Comparison of ENCODE assay signal across 21 mouse cellular contexts in the genomic region with DNA sequence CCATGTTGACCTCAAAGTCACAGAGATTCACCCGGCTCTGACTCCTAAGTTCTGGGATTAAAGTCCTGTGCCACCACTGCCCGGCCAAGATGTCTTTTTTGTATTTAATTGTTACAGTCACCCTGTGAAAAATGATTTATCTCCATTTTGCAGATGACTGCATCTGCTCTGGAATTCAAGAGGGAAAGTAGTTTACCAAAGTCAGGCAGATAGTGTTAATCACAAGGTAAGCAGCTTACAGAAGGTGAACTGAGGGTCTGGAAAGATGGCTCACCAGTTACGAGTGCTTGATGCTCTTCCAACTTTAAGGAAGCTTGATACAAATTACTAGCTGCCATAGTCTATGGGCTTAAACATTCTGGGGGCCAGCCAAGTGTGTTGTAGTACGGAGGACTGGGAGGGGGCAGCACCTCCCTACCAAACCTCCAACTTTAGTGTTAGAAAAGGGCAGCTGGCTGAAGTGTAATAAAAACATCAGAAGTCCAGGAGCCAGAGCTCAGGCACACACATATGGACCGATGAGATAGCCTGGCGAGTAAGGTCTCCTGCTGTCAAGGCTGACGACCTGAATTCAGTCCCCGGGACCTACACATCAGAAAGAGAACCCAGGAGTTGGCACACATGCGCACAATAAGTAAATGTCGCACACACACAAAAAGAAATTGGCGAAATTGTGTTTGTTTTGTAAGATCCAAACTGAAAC. TPM values are rescaled to one million over a fixed set of nuclear protein-coding genes. Genes with fewer than 3 reads are reported as not detected.
A peak's percentile ranks its signal among the peaks of the same experiment; 100 is the strongest.
DNase-seq lines count a peak whose midpoint lies in the region; ATAC-seq and TF ChIP-seq lines count a peak whose summit lies in the region.
"Had no signal": no experiment of that assay in that cellular context is flagged by ENCODE, and none has a peak within 500 bp of the region (broad histone marks: within the 10 kb centered on the region; RNA-seq: fewer than 3 reads in every experiment).

No protein-coding gene starts in this region.

- 70% methylated on average over 11 of the region's 11 CpGs for WGBS in intestine, postnatal 0 days
- WGBS in intestine, embryonic 16.5 days: 71% methylated on average over 11 of the region's 11 CpGs
- 71% methylated on average over 11 of the region's 11 CpGs for WGBS in lung, embryonic 16.5 days
- WGBS in lung, adult 2 months: 69% methylated on average over 11 of the region's 11 CpGs
- 61% methylated on average over 11 of the region's 11 CpGs for WGBS in liver, embryonic 12.5 days (ENCODE audit: insufficient replicate concordance)

- H3K36me3 ChIP-seq in intestine, postnatal 0 days (ENCODE audit: control insufficient read depth, insufficient read depth): peaks cover 3% of the 10 kb centered on the region; the same call in 1 of the 2 replicates
- peaks cover under 1% of the 10 kb centered on the region; the same call in 1 of the 2 replicates for H3K36me3 ChIP-seq in intestine, embryonic 16.5 days (ENCODE audit: control insufficient read depth, insufficient read depth, low read length)
- H3K36me3 ChIP-seq in lung, embryonic 16.5 days (ENCODE audit: control insufficient read depth, insufficient read depth, low read length): peaks cover 13% of the 10 kb centered on the region
- peaks cover 22% of the 10 kb centered on the region for H3K36me3 ChIP-seq in liver, embryonic 12.5 days

- no peak for TF ChIP-seq POLR2A in lung, adult 2 months (IDR thresholded peaks at IDR 0.05; ENCODE audit: borderline replicate concordance, extremely low read depth, low read depth, low read length)

- no peak overlapping the region for H3K4me3 ChIP-seq in intestine, postnatal 0 days (ENCODE audit: low read depth, low read length)
- no peak overlapping the region for H3K4me3 ChIP-seq in intestine, embryonic 16.5 days (ENCODE audit: low read length)
- no peak overlapping the region for H3K4me3 ChIP-seq in lung, embryonic 16.5 days (ENCODE audit: low read length)
- no peak overlapping the region for H3K4me3 ChIP-seq in lung, adult 2 months (replicated peaks; ENCODE audit: extremely low read depth, low read depth, low read length)
- no peak overlapping the region for H3K4me3 ChIP-seq in liver, embryonic 12.5 days
- H3K4me3 ChIP-seq: embryonic facial prominence, embryonic 15.5 days; left cerebral cortex, adult 2 months; limb, embryonic 12.5 days had no signal

- H3K27ac ChIP-seq in intestine, postnatal 0 days (ENCODE audit: low read depth, low read length): no peak overlapping the region
- no peak overlapping the region for H3K27ac ChIP-seq in intestine, embryonic 16.5 days (ENCODE audit: low read length)
- no peak overlapping the region for H3K27ac ChIP-seq in lung, embryonic 16.5 days (ENCODE audit: low read length)
- H3K27ac ChIP-seq in liver, embryonic 12.5 days: peak overlapping the region; percentile 77
- H3K27ac ChIP-seq: embryonic facial prominence, embryonic 15.5 days; hindbrain, postnatal 0 days; left cerebral cortex, adult 2 months; limb, embryonic 12.5 days had no signal

- ATAC-seq in intestine, postnatal 0 days: no peak
- no peak for ATAC-seq in intestine, embryonic 16.5 days
- ATAC-seq in lung, embryonic 16.5 days (ENCODE audit: low read depth): 0 out of 2 replicates have a peak, but pooled peaks have one; percentile 35
- peak; percentile 36 for ATAC-seq in liver, embryonic 12.5 days
- ATAC-seq: forebrain, embryonic 14.5 days; hindbrain, postnatal 0 days; midbrain, embryonic 16.5 days had no signal

- no peak for DNase-seq in lung, adult 2 months
- DNase-seq in thymus, postnatal 10 days (ENCODE audit: low spot score in 2 of 2): no peak
- no peak for DNase-seq in embryo, embryonic 10 days (ENCODE audit: low spot score)
- DNase-seq: adrenal gland, postnatal 36 days; cerebellum, adult 9-10 months; gastrocnemius, postnatal 10 days; heart, postnatal 14 days; right cerebral cortex, postnatal 14 days; thymus, postnatal 4 days had no signal

- H3K4me1 ChIP-seq in intestine, postnatal 0 days (replicated peaks; ENCODE audit: control insufficient read depth, insufficient read depth, low read length): no peaks in the 10 kb centered on the region
- no peaks in the 10 kb centered on the region for H3K4me1 ChIP-seq in intestine, embryonic 16.5 days (ENCODE audit: control insufficient read depth, insufficient read depth, low read length)
- H3K4me1 ChIP-seq in lung, embryonic 16.5 days (replicated peaks; ENCODE audit: control insufficient read depth, insufficient read depth, low read length): no peaks in the 10 kb centered on the region; the same call in 1 of the 2 replicates
- no peaks in the 10 kb centered on the region for H3K4me1 ChIP-seq in lung, adult 2 months (ENCODE audit: control insufficient read depth, insufficient read depth, low read length)
- H3K4me1 ChIP-seq in liver, embryonic 12.5 days: peaks cover 52% of the 10 kb centered on the region
- H3K4me1 ChIP-seq: embryonic facial prominence, embryonic 15.5 days; limb, embryonic 12.5 days had no signal

- H3K9me3 ChIP-seq in intestine, postnatal 0 days (ENCODE audit: control insufficient read depth): no peaks in the 10 kb centered on the region
- H3K9me3 ChIP-seq in intestine, embryonic 16.5 days (ENCODE audit: control insufficient read depth, low read length): no peaks in the 10 kb centered on the region
- H3K9me3 ChIP-seq in lung, embryonic 16.5 days (ENCODE audit: control insufficient read depth, low read length): no peaks in the 10 kb centered on the region
- no peaks in the 10 kb centered on the region for H3K9me3 ChIP-seq in liver, embryonic 12.5 days (replicated peaks)
- H3K9me3 ChIP-seq: embryonic facial prominence, embryonic 15.5 days; G1E; limb, embryonic 12.5 days had no signal

- H3K4me2 ChIP-seq in intestine, postnatal 0 days (replicated peaks; ENCODE audit: low read depth): no peak overlapping the region
- H3K4me2 ChIP-seq in intestine, embryonic 16.5 days (ENCODE audit: low read depth, low read length): no peak overlapping the region
- H3K4me2 ChIP-seq in lung, embryonic 16.5 days (ENCODE audit: low read depth, low read length): no peak overlapping the region
- H3K4me2 ChIP-seq in liver, embryonic 12.5 days: peak overlapping the region; percentile 21
- H3K4me2 ChIP-seq: embryonic facial prominence, embryonic 15.5 days; limb, embryonic 12.5 days had no signal

- H3K27me3 ChIP-seq in intestine, postnatal 0 days (replicated peaks; ENCODE audit: control insufficient read depth, insufficient read depth, low read length): no peaks in the 10 kb centered on the region
- H3K27me3 ChIP-seq in intestine, embryonic 16.5 days (replicated peaks; ENCODE audit: control insufficient read depth, insufficient read depth, low read length): no peaks in the 10 kb centered on the region
- H3K27me3 ChIP-seq in lung, embryonic 16.5 days (ENCODE audit: control insufficient read depth, insufficient read depth, low read depth, low read length): no peaks in the 10 kb centered on the region
- H3K27me3 ChIP-seq in liver, embryonic 12.5 days (replicated peaks): no peaks in the 10 kb centered on the region
- H3K27me3 ChIP-seq: embryonic facial prominence, embryonic 15.5 days had no signal

- TF ChIP-seq CTCF in intestine, postnatal 0 days (IDR thresholded peaks at IDR 0.05; ENCODE audit: low read depth): peak; percentile 20
- TF ChIP-seq CTCF in lung, adult 2 months (IDR thresholded peaks at IDR 0.05; ENCODE audit: insufficient read depth, low read length): no peak

- H3K9ac ChIP-seq in intestine, postnatal 0 days (ENCODE audit: low read depth, low read length): no peak overlapping the region
- H3K9ac ChIP-seq in intestine, embryonic 16.5 days (ENCODE audit: low read depth, low read length): no peak overlapping the region
- H3K9ac ChIP-seq in lung, embryonic 16.5 days (ENCODE audit: low read length): no peak overlapping the region
- H3K9ac ChIP-seq in liver, embryonic 12.5 days: peak overlapping the region; percentile 31; the same call in 1 of the 2 replicates
- H3K9ac ChIP-seq: embryonic facial prominence, embryonic 15.5 days; limb, embryonic 12.5 days had no signal

RNA-seq across cellular contexts. Expression of a gene that starts 2.0 kb away (rescaled TPM):
- not detected in 2 replicates for polyA plus RNA-seq in intestine, postnatal 0 days (2015; fragmentation: Nextera tagmentation; extraction: Ambion mirVana)
- polyA plus RNA-seq in intestine, embryonic 16.5 days (2015; fragmentation: Nextera tagmentation; extraction: Ambion mirVana): not detected in 2 replicates
- not detected in 2 replicates for polyA plus RNA-seq in lung, embryonic 16.5 days (2015; fragmentation: Nextera tagmentation; extraction: Ambion mirVana)
- not detected in 2 replicates for polyA plus RNA-seq in lung, adult 2 months (2012; rRNA removed)
- not detected in 2 replicates for polyA plus RNA-seq in liver, embryonic 12.5 days (2016; fragmentation: Nextera tagmentation; extraction: Ambion mirVana)
- polyA plus RNA-seq: embryonic facial prominence, embryonic 15.5 days; forebrain, embryonic 14.5 days; G1E; hindbrain, postnatal 0 days; limb, embryonic 12.5 days; midbrain, embryonic 16.5 days; testis, adult 2 months had no signal

RNA-seq across cellular contexts. Expression of a gene that starts 18.4 kb away (rescaled TPM):
- 9.3 and 11.0 TPM in 2 replicates for polyA plus RNA-seq in intestine, postnatal 0 days (2015; fragmentation: Nextera tagmentation; extraction: Ambion mirVana)
- 31.3 and 34.2 TPM in 2 replicates for polyA plus RNA-seq in intestine, embryonic 16.5 days (2015; fragmentation: Nextera tagmentation; extraction: Ambion mirVana)
- 32.9 and 33.0 TPM in 2 replicates for polyA plus RNA-seq in lung, embryonic 16.5 days (2015; fragmentation: Nextera tagmentation; extraction: Ambion mirVana)
- polyA plus RNA-seq in lung, adult 2 months (2012; rRNA removed): 8.9 and 10.0 TPM in 2 replicates
- polyA plus RNA-seq in liver, embryonic 12.5 days (2016; fragmentation: Nextera tagmentation; extraction: Ambion mirVana): 34.3 and 35.1 TPM in 2 replicates

RNA-seq across cellular contexts. Expression of a gene that starts 33.9 kb away (rescaled TPM):
- polyA plus RNA-seq in intestine, postnatal 0 days (2015; fragmentation: Nextera tagmentation; extraction: Ambion mirVana): 8.8 and 8.9 TPM in 2 replicates
- 8.4 and 9.3 TPM in 2 replicates for polyA plus RNA-seq in intestine, embryonic 16.5 days (2015; fragmentation: Nextera tagmentation; extraction: Ambion mirVana)
- 11.6 and 12.7 TPM in 2 replicates for polyA plus RNA-seq in lung, embryonic 16.5 days (2015; fragmentation: Nextera tagmentation; extraction: Ambion mirVana)
- polyA plus RNA-seq in lung, adult 2 months (2012; rRNA removed): 11.8 and 13.5 TPM in 2 replicates
- 15.9 and 16.0 TPM in 2 replicates for polyA plus RNA-seq in liver, embryonic 12.5 days (2016; fragmentation: Nextera tagmentation; extraction: Ambion mirVana)

Comparison
In these comparisons a context has a peak if more than half of its experiments do, and no peak if none do; other contexts are left out.
1. ATAC-seq: peak in lung, embryonic 16.5 days (single experiment) and liver, embryonic 12.5 days (single experiment); none in intestine, postnatal 0 days (single experiment) and intestine, embryonic 16.5 days (single experiment).